11 mouse cellular contexts compared by ENCODE assay signal in genomic region chr13:43292892-43293291, GRCm38 (mm10). TPM values are rescaled to one million over a fixed set of nuclear protein-coding genes. Genes with fewer than 3 reads are reported as not detected.
DNase-seq lines count a peak whose midpoint lies in the region; ATAC-seq and TF ChIP-seq lines count a peak whose summit lies in the region.
"Had no signal": no experiment of that assay in that cellular context is flagged by ENCODE, and none has a peak within 500 bp of the region (broad histone marks: within the 10 kb centered on the region; RNA-seq: fewer than 3 reads in every experiment).

No protein-coding gene starts in this region.

- peak; percentile 70 to 84 for DNase-seq in lung, adult 18-20 months
- no peak for DNase-seq in lung, adult 2 months
- DNase-seq in gonadal fat pad, adult 2 months (ENCODE audit: low read depth): peak; percentile 98
- DNase-seq in kidney, postnatal 36 days: peak; percentile 66 to 79
- no peak for DNase-seq in heart, postnatal 10 days
- DNase-seq: cerebellum, postnatal 25 days; heart, postnatal 4 days had no signal

- no peak overlapping the region for H3K4me2 ChIP-seq in stomach, embryonic 15.5 days

- no peak overlapping the region for H3K27ac ChIP-seq in stomach, embryonic 15.5 days
- H3K27ac ChIP-seq: kidney, postnatal 0 days had no signal

- intact Hi-C loops in heart, postnatal 10 days (cut with DNase I): no loop called here

- peak; percentile 58; the same call in 1 of the 2 replicates for ATAC-seq in stomach, embryonic 15.5 days (ENCODE audit: insufficient read depth, low FRiP score, low read depth)
- ATAC-seq in activated CD4-positive, CD25-positive, alpha-beta regulatory T cell, adult 4 months: no peak
- ATAC-seq: midbrain, embryonic 16.5 days had no signal

- 58% methylated on average over 4 of the region's 4 CpGs for WGBS in lung, adult 2 months
- WGBS in stomach, embryonic 15.5 days: 66% methylated on average over 4 of the region's 4 CpGs

- TF ChIP-seq CTCF in lung, adult 2 months (IDR thresholded peaks at IDR 0.05; ENCODE audit: insufficient read depth, low read length): no peak

- H3K4me1 ChIP-seq in lung, adult 2 months (ENCODE audit: control insufficient read depth, insufficient read depth, low read length): peaks cover 7% of the 10 kb centered on the region
- no peaks in the 10 kb centered on the region for H3K4me1 ChIP-seq in stomach, embryonic 15.5 days

- H3K9ac ChIP-seq in stomach, embryonic 15.5 days: no peak overlapping the region

- no peak for TF ChIP-seq POLR2A in lung, adult 2 months (IDR thresholded peaks at IDR 0.05; ENCODE audit: borderline replicate concordance, extremely low read depth, low read depth, low read length)

- no peaks in the 10 kb centered on the region for H3K36me3 ChIP-seq in stomach, embryonic 15.5 days

- H3K27me3 ChIP-seq in stomach, embryonic 15.5 days (replicated peaks): no peaks in the 10 kb centered on the region

- H3K9me3 ChIP-seq in stomach, embryonic 15.5 days: no peaks in the 10 kb centered on the region

- no peak overlapping the region for H3K4me3 ChIP-seq in lung, adult 2 months (replicated peaks; ENCODE audit: extremely low read depth, low read depth, low read length)
- no peak overlapping the region for H3K4me3 ChIP-seq in stomach, embryonic 15.5 days (replicated peaks)

RNA-seq across cellular contexts. Expression of gene Gfod1, which starts 11.1 kb away (rescaled TPM):
- polyA plus RNA-seq in lung, adult 2 months (2012; rRNA removed): 11.7 and 12.9 TPM in 2 replicates
- 3.5 and 4.6 TPM in 2 replicates for polyA plus RNA-seq in gonadal fat pad, adult 2 months (2012; rRNA removed)
- polyA plus RNA-seq in stomach, embryonic 15.5 days (2015; fragmentation: Nextera tagmentation; extraction: Ambion mirVana): 0.45 and 0.73 TPM in 2 replicates
- 10 to 100 TPM; 28.8 to 34.0 TPM for total RNA-seq in heart, postnatal 10 days (2021)
- 1 to 10 TPM; 2.5 to 4.0 TPM for polyA plus RNA-seq in activated CD4-positive, CD25-positive, alpha-beta regulatory T cell, adult 4 months (2017; shearing (Covaris generic))

Comparison
In these comparisons a context has a peak if more than half of its experiments do, and no peak if none do; other contexts are left out.
1. DNase-seq: peak in lung, adult 18-20 months (2 of 2), gonadal fat pad, adult 2 months (single experiment) and kidney, postnatal 36 days (2 of 2); none in lung, adult 2 months (single experiment) and heart, postnatal 10 days (0 of 2).